Mouse (Mus musculus) spleen, adult 2 months (tissue): ENCODE data around the gene Abcc4.

Source experiments
- CTCF ChIP-seq: fragments of 200-500 bp; IDR thresholded peaks from 2 replicates; pipeline ENCODE4 v1.5.1; 2011; ENCODE audit warnings: mild to moderate bottlenecking, inconsistent platforms; ENCODE audit not compliant: insufficient read depth, insufficient read length, insufficient replicate concordance; ENCODE audit errors: extremely low read depth
- POLR2A ChIP-seq: fragments of 200-500 bp; IDR thresholded peaks from 2 replicates; pipeline ENCODE4 v1.6.1; 2011; ENCODE audit warnings: low read depth, low read length, inconsistent platforms

GRCm38 (mm10) chr14:118452572-118452971 is 253.4 kb downstream of the Abcc4 start:
- TF ChIP-seq CTCF (no peak), POLR2A (no peak)
